Mouse (Mus musculus): ENCODE results near the gene Ndfip2. TPM values are rescaled to one million over a fixed set of nuclear protein-coding genes. Genes with fewer than 3 reads are reported as not detected.
A peak's percentile ranks its signal among the peaks of the same experiment; 100 is the strongest.

Gene Ndfip2
- polyA plus RNA-seq, 1 experiment from 2014 or later = 48.5 TPM

DNA sequence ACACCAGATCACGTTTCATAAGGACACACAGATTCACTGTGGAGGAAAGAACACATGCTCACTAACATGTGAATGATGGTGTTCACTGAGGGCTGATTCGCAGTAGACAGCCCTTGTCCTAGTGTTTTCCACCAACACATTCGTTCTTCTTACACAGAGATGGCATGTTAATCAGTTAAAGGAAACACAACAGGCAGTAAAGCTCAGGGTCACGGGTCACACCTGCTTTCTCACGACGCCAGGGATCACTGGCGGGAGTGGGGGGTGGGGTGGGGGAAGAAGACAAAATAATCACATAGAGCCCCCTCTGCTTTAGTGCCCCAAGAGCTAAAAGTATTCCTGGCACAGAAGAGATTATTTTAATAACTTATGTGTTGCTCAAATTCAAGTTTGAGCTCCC, 5.1 kb upstream of the Ndfip2 start:
- H3K4me1 ChIP-seq = no peaks in the 10 kb centered on the region
- WGBS = 34% methylated on average over 7 of the region's 7 CpGs
- no peaks in the 10 kb centered on the region for H3K27me3 ChIP-seq
- no peaks in the 10 kb centered on the region for H3K9me3 ChIP-seq
- H3K4me3 ChIP-seq = no peak overlapping the region
- ATAC-seq (ENCODE audit: insufficient number of reproducible peaks, insufficient read depth, low FRiP score, low TSS enrichment, low read depth) = no peak
- no peak overlapping the region for H3K9ac ChIP-seq
- H3K36me3 ChIP-seq = no peaks in the 10 kb centered on the region
- H3K27ac ChIP-seq = no peak overlapping the region
- no peak overlapping the region for H3K4me2 ChIP-seq

DNA sequence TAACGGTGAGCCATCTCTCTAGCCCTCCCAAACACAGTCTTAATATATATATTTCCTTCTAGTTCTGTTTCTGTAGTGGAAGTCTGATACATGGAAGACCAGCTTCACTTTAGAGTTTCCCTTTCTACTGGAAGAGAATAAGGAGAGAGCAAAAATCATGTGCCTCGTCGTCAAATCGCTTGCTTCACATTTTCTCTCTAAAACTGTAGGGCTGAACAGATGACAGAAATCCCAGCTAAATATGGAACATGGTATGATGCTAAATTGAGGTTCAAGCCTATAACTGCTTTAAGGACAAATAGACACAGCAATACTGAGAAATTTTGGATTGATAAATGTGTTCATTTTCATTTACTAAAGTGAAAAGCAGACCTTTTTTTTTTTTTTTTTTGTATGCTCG, 4.0 kb upstream of the Ndfip2 start:
- ATAC-seq (ENCODE audit: insufficient number of reproducible peaks, insufficient read depth, low FRiP score, low TSS enrichment, low read depth) = no peak
- H3K4me3 ChIP-seq = no peak overlapping the region
- 91% methylated on average over 5 of the region's 5 CpGs for WGBS

DNA sequence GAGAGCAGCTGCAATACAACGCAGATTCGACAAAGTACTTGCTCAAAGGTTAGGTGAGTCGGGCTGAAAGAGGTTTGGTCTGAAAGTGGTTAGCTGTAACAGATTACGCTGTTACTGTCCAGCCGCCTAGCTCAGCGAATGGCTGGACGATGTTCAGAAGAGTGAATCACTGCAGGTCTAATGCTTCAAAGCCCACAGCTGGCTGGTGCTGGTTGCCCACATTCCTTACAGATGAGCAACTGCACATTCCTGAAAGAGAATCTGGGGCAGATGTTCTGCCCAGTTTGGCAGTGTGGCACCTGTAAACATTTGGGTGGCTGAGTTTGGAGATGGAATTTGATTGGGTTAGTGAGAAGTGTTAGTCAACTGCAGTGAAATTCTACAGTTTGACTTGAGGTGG, 2.8 kb upstream of the Ndfip2 start:
- no peak overlapping the region for H3K4me2 ChIP-seq
- no peak overlapping the region for H3K4me3 ChIP-seq
- no peaks in the 10 kb centered on the region for H3K4me1 ChIP-seq
- no peak for ATAC-seq (ENCODE audit: insufficient number of reproducible peaks, insufficient read depth, low FRiP score, low TSS enrichment, low read depth)
- no peak overlapping the region for H3K9ac ChIP-seq
- no peaks in the 10 kb centered on the region for H3K9me3 ChIP-seq
- H3K27me3 ChIP-seq = no peaks in the 10 kb centered on the region
- no peak overlapping the region for H3K27ac ChIP-seq
- WGBS = 73% methylated on average over 7 of the region's 7 CpGs
- H3K36me3 ChIP-seq = no peaks in the 10 kb centered on the region

More for the DNA sequence above, 4.0 kb upstream of the Ndfip2 start:
- Histone ChIP-seq H3K4me2 (no peak overlapping the region), H3K27me3 (no peaks in the 10 kb centered on the region), H3K4me1 (no peaks in the 10 kb centered on the region), H3K36me3 (no peaks in the 10 kb centered on the region), H3K27ac (no peak overlapping the region), H3K9me3 (no peaks in the 10 kb centered on the region), H3K9ac (no peak overlapping the region)

DNA sequence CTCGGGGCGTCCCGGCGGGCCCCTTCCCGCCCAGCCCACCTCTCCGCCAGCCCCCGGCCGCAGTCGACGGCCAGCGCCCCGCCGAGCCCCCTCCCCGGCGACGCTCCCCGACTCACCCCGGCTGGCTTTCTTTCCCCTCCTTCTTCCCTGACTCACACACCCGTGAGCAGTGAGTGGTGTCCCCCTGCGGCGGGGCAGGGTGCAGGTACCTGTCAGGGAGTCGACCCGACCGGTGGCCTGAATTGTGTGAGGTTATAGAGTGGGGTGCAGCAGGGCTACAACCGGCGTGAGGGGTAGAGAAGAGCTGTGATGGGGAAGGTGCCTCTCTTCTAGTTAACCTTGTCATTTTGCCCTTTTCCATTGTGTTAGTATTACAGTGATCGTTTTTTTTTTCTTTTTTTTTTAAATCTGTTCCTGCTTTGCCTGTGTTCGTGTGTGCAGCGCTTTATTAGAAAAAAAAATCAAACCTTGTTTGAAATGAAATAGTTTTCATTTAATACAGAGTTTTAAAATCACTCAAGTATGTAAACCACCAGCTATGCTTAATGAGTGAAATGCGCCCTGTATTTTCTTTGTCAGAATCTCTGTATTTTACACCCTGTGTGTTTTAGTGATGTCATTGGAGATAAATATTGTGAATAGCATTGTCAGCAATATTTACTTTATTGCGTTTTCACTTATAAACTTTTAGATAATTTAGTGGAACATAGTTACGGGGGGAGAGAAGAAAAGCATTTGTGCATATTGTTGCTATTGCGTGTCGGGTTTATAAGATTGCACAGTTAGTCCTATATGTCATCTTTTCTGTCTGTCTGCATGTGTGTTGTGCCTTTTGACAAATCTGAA, 885 bp downstream of the Ndfip2 start:
- WGBS = 11% methylated on average over 25 of the region's 34 CpGs
- no peaks in the 10 kb centered on the region for H3K36me3 ChIP-seq
- ATAC-seq (ENCODE audit: insufficient number of reproducible peaks, insufficient read depth, low FRiP score, low TSS enrichment, low read depth) = peak; percentile 77

DNA sequence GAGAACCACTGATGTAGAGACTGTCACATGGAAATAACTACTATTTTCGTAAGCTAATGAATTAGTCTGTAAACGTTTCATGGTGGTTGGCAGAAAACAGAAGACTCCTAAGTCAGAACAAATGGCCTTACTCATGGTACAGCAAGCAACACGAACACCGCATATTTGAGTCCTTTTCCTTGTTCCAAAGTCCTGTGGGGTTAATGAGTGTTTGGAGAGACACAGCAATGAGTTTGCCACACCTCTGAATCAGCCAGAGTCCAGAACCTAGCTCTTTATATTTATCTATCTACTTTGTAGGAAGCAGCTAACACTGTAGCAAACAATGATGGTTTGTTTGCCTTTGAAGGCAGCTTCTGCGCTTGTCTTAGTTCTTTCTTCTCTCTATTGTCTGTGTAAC, 4.5 kb downstream of the Ndfip2 start:
- H3K4me2 ChIP-seq = no peak overlapping the region
- no peak overlapping the region for H3K27ac ChIP-seq
- 70% methylated on average over 5 of the region's 5 CpGs for WGBS
- no peak for ATAC-seq (ENCODE audit: insufficient number of reproducible peaks, insufficient read depth, low FRiP score, low TSS enrichment, low read depth)
- peaks cover 5% of the 10 kb centered on the region; the same call in 1 of the 2 replicates for H3K4me1 ChIP-seq
- no peak overlapping the region for H3K9ac ChIP-seq
- H3K27me3 ChIP-seq = no peaks in the 10 kb centered on the region
- H3K4me3 ChIP-seq = no peak overlapping the region
- no peaks in the 10 kb centered on the region for H3K9me3 ChIP-seq
- H3K36me3 ChIP-seq = no peaks in the 10 kb centered on the region

More for the DNA sequence above, 885 bp downstream of the Ndfip2 start:
- peak overlapping the region; percentile 74 for H3K4me2 ChIP-seq
- H3K4me1 ChIP-seq = no peaks in the 10 kb centered on the region
- H3K9me3 ChIP-seq = no peaks in the 10 kb centered on the region
- peak overlapping the region; percentile 89 for H3K27ac ChIP-seq
- H3K27me3 ChIP-seq = no peaks in the 10 kb centered on the region
- peak overlapping the region; percentile 90 for H3K4me3 ChIP-seq
- peak overlapping the region; percentile 94 for H3K9ac ChIP-seq

DNA sequence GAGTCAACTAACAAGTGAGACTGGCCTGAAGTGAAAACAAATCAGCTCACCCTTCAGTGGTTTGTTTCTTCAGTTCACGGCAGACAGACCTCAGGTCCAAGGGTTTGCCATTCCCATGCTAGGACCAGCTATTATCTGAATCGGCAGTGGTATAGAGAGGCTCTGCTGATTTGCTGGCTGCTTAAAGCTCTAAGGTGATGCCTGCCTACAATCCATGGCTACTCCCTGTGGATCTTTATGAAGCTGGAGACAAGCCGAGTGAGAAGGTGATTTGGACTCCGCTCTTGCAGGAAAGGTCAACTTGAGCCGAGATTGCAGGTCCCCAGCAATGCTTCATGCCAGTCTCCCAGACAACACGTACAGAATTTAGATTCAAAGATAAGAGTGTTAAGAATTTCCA, 8.7 kb downstream of the Ndfip2 start:
- H3K27ac ChIP-seq = 0 out of 2 replicates have a peak overlapping the region, but pooled peaks have one; percentile 22
- 74% methylated on average over 6 of the region's 6 CpGs for WGBS
- no peak for ATAC-seq (ENCODE audit: insufficient number of reproducible peaks, insufficient read depth, low FRiP score, low TSS enrichment, low read depth)
- no peak overlapping the region for H3K9ac ChIP-seq
- no peaks in the 10 kb centered on the region for H3K9me3 ChIP-seq
- no peak overlapping the region for H3K4me3 ChIP-seq
- peaks cover 5% of the 10 kb centered on the region; the same call in 1 of the 2 replicates for H3K4me1 ChIP-seq
- H3K4me2 ChIP-seq = no peak overlapping the region
- no peaks in the 10 kb centered on the region for H3K36me3 ChIP-seq
- no peaks in the 10 kb centered on the region for H3K27me3 ChIP-seq

DNA sequence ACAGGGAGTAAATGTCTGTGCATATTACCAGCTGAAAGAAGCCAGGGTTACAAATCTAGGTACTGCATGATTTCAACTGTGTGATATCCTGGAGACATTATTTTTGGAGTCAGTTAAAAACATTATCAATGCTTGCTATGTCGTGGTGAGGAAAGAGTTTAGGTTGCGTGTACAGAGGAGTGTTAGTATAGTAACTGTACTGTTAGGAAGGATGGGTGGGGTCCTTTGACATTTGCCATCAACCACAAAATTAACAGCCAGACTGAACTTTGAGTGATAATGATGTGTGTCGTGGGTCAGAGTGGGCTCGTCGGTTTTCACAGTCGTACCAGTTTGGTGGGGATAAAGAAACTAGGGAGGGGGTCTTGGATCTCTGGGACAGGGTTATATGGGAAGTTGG, 13.7 kb downstream of the Ndfip2 start:
- no peak overlapping the region for H3K4me3 ChIP-seq
- WGBS = 78% methylated on average over 6 of the region's 6 CpGs

DNA sequence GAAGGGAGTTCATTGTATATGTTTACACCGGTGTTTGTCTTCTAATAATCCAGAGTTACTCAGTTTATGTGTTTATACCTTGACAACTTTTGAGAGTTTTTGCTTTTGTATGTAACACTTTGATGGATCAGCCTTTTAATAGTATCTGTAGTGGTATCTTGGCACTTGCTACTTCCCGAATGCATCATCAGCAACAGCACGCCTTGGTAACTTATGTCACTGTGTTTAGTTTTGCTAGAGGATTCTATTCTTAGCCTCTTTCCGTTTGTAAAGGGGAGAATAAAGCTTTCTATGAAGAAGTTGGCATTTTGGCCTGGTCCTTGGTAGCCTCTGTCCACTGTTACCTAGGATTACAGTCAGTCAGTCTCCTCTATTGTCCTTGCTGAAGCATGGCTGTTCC, 14.2 kb downstream of the Ndfip2 start:
- H3K27ac ChIP-seq = no peak overlapping the region
- H3K9me3 ChIP-seq = no peaks in the 10 kb centered on the region
- H3K4me3 ChIP-seq = no peak overlapping the region
- no peak overlapping the region for H3K4me2 ChIP-seq
- ATAC-seq (ENCODE audit: insufficient number of reproducible peaks, insufficient read depth, low FRiP score, low TSS enrichment, low read depth) = no peak
- H3K4me1 ChIP-seq = peaks cover 11% of the 10 kb centered on the region; the same call in 1 of the 2 replicates
- H3K36me3 ChIP-seq = no peaks in the 10 kb centered on the region
- H3K27me3 ChIP-seq = no peaks in the 10 kb centered on the region
- WGBS = 85% methylated on average over 4 of the region's 4 CpGs
- H3K9ac ChIP-seq = no peak overlapping the region

More for the DNA sequence above, 13.7 kb downstream of the Ndfip2 start:
- Histone ChIP-seq H3K9ac (no peak overlapping the region), H3K36me3 (no peaks in the 10 kb centered on the region), H3K4me2 (no peak overlapping the region), H3K9me3 (no peaks in the 10 kb centered on the region), H3K27me3 (no peaks in the 10 kb centered on the region), H3K4me1 (peaks cover 11% of the 10 kb centered on the region; the same call in 1 of the 2 replicates), H3K27ac (no peak overlapping the region)
- no peak for ATAC-seq (ENCODE audit: insufficient number of reproducible peaks, insufficient read depth, low FRiP score, low TSS enrichment, low read depth)

DNA sequence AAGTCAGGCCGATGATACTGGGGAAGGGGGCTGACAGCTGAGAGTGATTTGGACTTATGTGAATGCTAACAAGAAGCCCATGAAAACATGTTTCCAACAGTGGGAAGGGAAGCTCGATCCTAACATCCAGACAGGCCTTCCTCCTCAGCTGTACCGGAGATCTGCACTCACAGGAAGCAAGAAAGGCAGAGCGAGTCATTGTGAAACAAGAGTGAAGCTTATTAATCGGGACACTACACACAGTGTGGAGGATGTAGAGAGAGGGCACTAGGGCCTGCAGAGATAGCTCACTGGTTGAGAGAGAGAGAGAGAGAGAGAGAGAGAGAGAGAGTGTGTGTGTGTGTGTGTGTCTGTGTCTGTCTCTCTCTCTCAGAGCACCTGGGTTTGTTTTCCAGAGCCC, 16.8 kb downstream of the Ndfip2 start:
- H3K9me3 ChIP-seq = no peaks in the 10 kb centered on the region
- H3K4me2 ChIP-seq = no peak overlapping the region
- peaks cover 11% of the 10 kb centered on the region; the same call in 1 of the 2 replicates for H3K4me1 ChIP-seq
- WGBS = 47% methylated on average over 5 of the region's 5 CpGs
- no peak overlapping the region for H3K27ac ChIP-seq
- H3K4me3 ChIP-seq = no peak overlapping the region
- no peaks in the 10 kb centered on the region for H3K27me3 ChIP-seq
- no peak overlapping the region for H3K9ac ChIP-seq
- ATAC-seq (ENCODE audit: insufficient number of reproducible peaks, insufficient read depth, low FRiP score, low TSS enrichment, low read depth) = no peak
- no peaks in the 10 kb centered on the region for H3K36me3 ChIP-seq

DNA sequence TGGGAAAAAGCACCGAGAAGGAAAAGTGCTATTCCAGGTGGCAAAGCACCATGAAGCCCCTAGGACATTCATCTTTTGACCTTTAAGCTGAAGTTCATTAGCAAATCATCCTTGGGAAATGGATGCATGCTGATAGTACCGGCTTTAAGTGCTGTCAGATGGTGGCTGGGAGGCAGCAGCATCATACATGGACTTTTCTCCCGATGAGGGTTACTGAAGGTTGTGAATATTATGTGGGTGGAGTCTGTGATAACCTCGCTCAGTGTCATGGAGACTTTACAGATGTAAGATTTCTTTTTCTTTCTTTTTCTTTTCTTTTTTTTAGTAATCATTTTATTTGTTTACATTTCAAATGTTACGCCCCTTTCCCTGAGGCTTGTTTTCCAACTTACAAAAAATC, 18.9 kb downstream of the Ndfip2 start:
- ATAC-seq (ENCODE audit: insufficient number of reproducible peaks, insufficient read depth, low FRiP score, low TSS enrichment, low read depth) = no peak
- no peaks in the 10 kb centered on the region for H3K27me3 ChIP-seq
- 43% methylated on average over 5 of the region's 5 CpGs for WGBS

DNA sequence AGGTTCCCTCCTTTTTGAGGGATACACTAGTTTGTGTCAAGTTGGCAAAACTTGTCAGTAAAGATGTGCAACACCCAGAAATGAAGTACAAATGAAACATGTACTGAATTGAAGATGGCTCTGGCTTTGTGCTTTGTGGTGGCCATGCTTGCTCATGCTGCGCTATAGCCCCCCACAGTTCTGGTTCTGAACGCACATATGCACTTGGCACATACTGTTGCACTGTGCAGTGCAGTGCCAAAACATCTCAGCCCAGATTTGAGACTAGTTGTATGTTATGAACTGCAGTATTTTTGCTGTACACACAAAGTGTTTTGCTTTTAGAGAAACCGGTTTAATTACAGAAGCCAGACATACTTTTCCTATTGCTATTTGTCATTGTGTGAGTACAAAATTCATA, 25.7 kb downstream of the Ndfip2 start:
- Histone ChIP-seq H3K4me2 (no peak overlapping the region), H3K9ac (no peak overlapping the region), H3K4me3 (no peak overlapping the region), H3K27me3 (no peaks in the 10 kb centered on the region), H3K27ac (no peak overlapping the region), H3K9me3 (no peaks in the 10 kb centered on the region), H3K4me1 (no peaks in the 10 kb centered on the region), H3K36me3 (peaks cover 6% of the 10 kb centered on the region)
- ATAC-seq (ENCODE audit: insufficient number of reproducible peaks, insufficient read depth, low FRiP score, low TSS enrichment, low read depth) = no peak
- WGBS = 96% methylated on average over 3 of the region's 3 CpGs

More for the DNA sequence above, 18.9 kb downstream of the Ndfip2 start:
- Histone ChIP-seq H3K4me3 (no peak overlapping the region), H3K4me1 (peaks cover 11% of the 10 kb centered on the region; the same call in 1 of the 2 replicates), H3K9ac (no peak overlapping the region), H3K9me3 (no peaks in the 10 kb centered on the region), H3K4me2 (no peak overlapping the region), H3K27ac (no peak overlapping the region), H3K36me3 (no peaks in the 10 kb centered on the region)

DNA sequence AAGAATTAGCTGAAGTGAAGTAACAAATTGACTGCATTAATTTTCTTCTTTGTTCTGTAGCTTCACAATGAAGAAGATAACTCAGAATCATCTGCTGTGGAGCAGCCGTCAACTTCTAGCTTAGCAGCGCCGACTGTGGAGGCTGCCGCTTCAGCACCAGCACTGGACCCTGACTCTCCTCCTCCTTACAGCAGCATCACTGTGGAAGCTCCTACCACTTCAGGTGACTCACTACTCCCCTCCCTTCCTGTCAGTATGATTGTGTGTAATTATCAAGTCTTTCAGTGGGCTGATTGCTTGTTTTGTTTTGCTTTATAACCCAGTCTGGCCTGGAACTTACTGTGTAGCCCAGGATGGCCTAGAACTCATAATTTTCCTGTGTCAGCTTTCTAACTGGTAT, 29.2 kb downstream of the Ndfip2 start:
- no peak overlapping the region for H3K27ac ChIP-seq
- H3K9ac ChIP-seq = no peak overlapping the region
- no peaks in the 10 kb centered on the region for H3K27me3 ChIP-seq
- H3K4me1 ChIP-seq = 0 out of 2 replicates have a peak, but pooled peaks cover 3% of the 10 kb centered on the region
- no peak overlapping the region for H3K4me3 ChIP-seq
- WGBS = 94% methylated on average over 4 of the region's 4 CpGs
- H3K36me3 ChIP-seq = peaks cover 16% of the 10 kb centered on the region
- H3K4me2 ChIP-seq = no peak overlapping the region
- no peaks in the 10 kb centered on the region for H3K9me3 ChIP-seq
- ATAC-seq (ENCODE audit: insufficient number of reproducible peaks, insufficient read depth, low FRiP score, low TSS enrichment, low read depth) = no peak
